Mouse (Mus musculus): ENCODE measurements around the gene Immt. TPM values are rescaled to one million over a fixed set of nuclear protein-coding genes. Genes with fewer than 3 reads are reported as not detected.
"Not testable (repeated sequence)": the region's sequence is repeated elsewhere in the genome, so short reads cannot be mapped to it uniquely, and the experiment has no call there.

Gene Immt
- total RNA-seq, 2 experiments from 2014 or later: 277 to 278 TPM

- intact Hi-C loops (cut with DNase I): no loop called here
- DNase-seq: no peak
These were observed 5.7 kb downstream of the Immt start for GRCm38 (mm10) chr6:71836811-71837210.

- intact Hi-C loops (cut with DNase I): no loop called here
- DNase-seq: no peak
These were observed 8.7 kb downstream of the Immt start for GRCm38 (mm10) chr6:71839815-71840214.

- no peak for DNase-seq
- intact Hi-C loops (cut with DNase I): no loop called here
These were observed 9.6 kb downstream of the Immt start for GRCm38 (mm10) chr6:71840597-71841290.

- intact Hi-C loops (cut with DNase I); DNase-seq: not testable (repeated sequence)
These were observed 15.8 kb downstream of the Immt start for GRCm38 (mm10) chr6:71846906-71847305.

- DNase-seq: no peak
- intact Hi-C loops (cut with DNase I): no loop called here
These were observed 36.6 kb downstream of the Immt start for GRCm38 (mm10) chr6:71867751-71868150.

GRCm38 (mm10) chr6:71868809-71869208, 37.7 kb downstream of the Immt start:
- intact Hi-C loops (cut with DNase I): no loop called here
- no peak for DNase-seq

GRCm38 (mm10) chr6:71871396-71871795, 40.3 kb downstream of the Immt start:
- DNase-seq: no peak

GRCm38 (mm10) chr6:71877965-71878760, 47.0 kb downstream of the Immt start:
- intact Hi-C loops (cut with DNase I): no loop called here

More at GRCm38 (mm10) chr6:71871396-71871795, 40.3 kb downstream of the Immt start:
- intact Hi-C loops (cut with DNase I): loop anchor here (5.0 kb wide), 1 partner anchor 296 kb away; no protein-coding TSS in a partner anchor

GRCm38 (mm10) chr6:71893263-71893662, 62.1 kb downstream of the Immt start:
- no peak for DNase-seq
- intact Hi-C loops (cut with DNase I): loop anchor here (5.0 to 10.0 kb wide), 2 partner anchors 36 to 288 kb away; no protein-coding TSS in a partner anchor

More at GRCm38 (mm10) chr6:71877965-71878760, 47.0 kb downstream of the Immt start:
- no peak for DNase-seq

GRCm38 (mm10) chr6:71907702-71908235, 76.6 kb downstream of the Immt start:
- DNase-seq: no peak
- intact Hi-C loops (cut with DNase I): no loop called here

- intact Hi-C loops (cut with DNase I): no loop called here
- DNase-seq: peak; percentile 88
These were observed 77.6 kb downstream of the Immt start, which contains the start of the genes Ptcd3 and Polr1a for GRCm38 (mm10) chr6:71908481-71909381. Ptcd3 (minus strand) TSS chr6:71908750. Polr1a (plus strand) TSS chr6:71909053.

GRCm38 (mm10) chr6:71909384-71909783, 78.3 kb downstream of the Immt start:
- intact Hi-C loops (cut with DNase I): no loop called here
- no peak for DNase-seq

GRCm38 (mm10) chr6:71909840-71910239, 78.7 kb downstream of the Immt start:
- intact Hi-C loops (cut with DNase I): no loop called here

GRCm38 (mm10) chr6:71911686-71912450, 80.7 kb downstream of the Immt start:
- no peak for DNase-seq
- intact Hi-C loops (cut with DNase I): no loop called here

More at GRCm38 (mm10) chr6:71909840-71910239, 78.7 kb downstream of the Immt start:
- DNase-seq: no peak

GRCm38 (mm10) chr6:71920752-71921151, 89.6 kb downstream of the Immt start:
- intact Hi-C loops (cut with DNase I): no loop called here
- DNase-seq: no peak

GRCm38 (mm10) chr6:71925233-71925632, 94.1 kb downstream of the Immt start:
- intact Hi-C loops (cut with DNase I): not testable (repeated sequence)

More at GRCm38 (mm10) chr6:71925233-71925632, 94.1 kb downstream of the Immt start:
- not testable (repeated sequence) for DNase-seq
